ENCODE assay signal across 8 mouse cellular contexts in genomic region chr15:81523169-81523871, GRCm38 (mm10). TPM values are rescaled to one million over a fixed set of nuclear protein-coding genes. Genes with fewer than 3 reads are reported as not detected.
DNase-seq lines count a peak whose midpoint lies in the region; TF ChIP-seq lines count a peak whose summit lies in the region.

No protein-coding gene starts in this region.

- peak overlapping the region; percentile 91 for H3K27ac ChIP-seq in gastrocnemius, adult 2 months

- peak; percentile 20; the same call in 1 of the 2 replicates for TF ChIP-seq CTCF in gastrocnemius, adult 2 months (IDR thresholded peaks at IDR 0.05)

- H3K4me1 ChIP-seq in megakaryocyte, embryonic 14.5 days: peaks cover 26% of the 10 kb centered on the region; the same call in 1 of the 2 replicates

- no peaks in the 10 kb centered on the region for H3K9me3 ChIP-seq in megakaryocyte, embryonic 14.5 days

- peak overlapping the region; percentile 91 for H3K4me3 ChIP-seq in gastrocnemius, adult 2 months
- peak overlapping the region; percentile 96 for H3K4me3 ChIP-seq in megakaryocyte, embryonic 14.5 days (replicated peaks)

- H3K27me3 ChIP-seq in megakaryocyte, embryonic 14.5 days (replicated peaks): no peaks in the 10 kb centered on the region

- intact Hi-C loops in gastrocnemius, adult 2 months (cut with DNase I): loop anchor here (5.0 kb wide), 1 partner anchor 59 kb away; no protein-coding TSS in a partner anchor

- DNase-seq in WW6 (ENCODE audit: low read depth, low spot score): peak; percentile 92
- peak; percentile 90 to 93 for DNase-seq in cerebellum, postnatal 4 days (ENCODE audit: low spot score in 2 of 2)
- peak; percentile 94 for DNase-seq in gastrocnemius, adult 2 months
- DNase-seq in hindlimb bud, embryonic 11.5 days (ENCODE audit: extremely low spot score, low read depth, low spot score): peak; percentile 62
- peak; percentile 84 to 86 for DNase-seq in left cerebral cortex, adult 8-10 months (ENCODE audit: low spot score in 2 of 2)
- peak; percentile 95 to 96 for DNase-seq in right cerebral cortex, postnatal 10 days (ENCODE audit: low spot score in 2 of 2)
- DNase-seq in urinary bladder, postnatal 25 days (ENCODE audit: low spot score): peak; percentile 96

- no peaks in the 10 kb centered on the region for H3K36me3 ChIP-seq in megakaryocyte, embryonic 14.5 days (replicated peaks; ENCODE audit: low read length)

RNA-seq across cellular contexts. Expression of gene Rbx1, which starts 57.2 kb away (rescaled TPM):
- total RNA-seq in gastrocnemius, adult 2 months (2021): 100 to 1,000 TPM in 1 of 2 experiments, 10 to 100 TPM in 1; 89.4 to 110 TPM
- total RNA-seq in left cerebral cortex, adult 8-10 months (2022): 100 to 1,000 TPM; 125 to 142 (median 132) TPM
- 14.1 and 67.6 TPM in 2 replicates for polyA plus RNA-seq in megakaryocyte, embryonic 14.5 days (2012; ENCODE audit: insufficient read depth, low replicate concordance)

Comparison
In these comparisons a context has a peak if more than half of its experiments do, and no peak if none do; other contexts are left out.
1. Peak in every context shown above with its lines: DNase-seq, H3K4me3 ChIP-seq and H3K27ac ChIP-seq.